Mouse (Mus musculus) spleen, adult 2 months (tissue): ENCODE measurements around the gene Igsf9b.

Experiments used
- CTCF ChIP-seq: fragments of 200-500 bp; IDR thresholded peaks from 2 replicates; pipeline ENCODE4 v1.5.1; 2011; ENCODE audit warnings: mild to moderate bottlenecking, inconsistent platforms; ENCODE audit not compliant: insufficient read depth, insufficient read length, insufficient replicate concordance; ENCODE audit errors: extremely low read depth
- POLR2A ChIP-seq: fragments of 200-500 bp; IDR thresholded peaks from 2 replicates; pipeline ENCODE4 v1.6.1; 2011; ENCODE audit warnings: low read depth, low read length, inconsistent platforms

GRCm38 (mm10) chr9:27300188-27300691 lies 1.2 kb downstream of the Igsf9b start:
- TF ChIP-seq CTCF (no peak), POLR2A (no peak)
